Mouse (Mus musculus) heart, adult 8-10 months (tissue): ENCODE data around the gene Mob4. TPM values are rescaled to one million over a fixed set of nuclear protein-coding genes. Genes with fewer than 3 reads are reported as not detected.

ENCODE experiments used
- DNase-seq: peaks from one replicate; pipeline ENCODE4 v3.0.0; 2022; ENCODE audit warnings: low spot score
- total RNA-seq, 4 experiments: library from RNA; stranded (reverse); gene quantifications; 2 replicates each; pipeline ENCODE4 v1.2.4; 2022

The Mob4 gene
- total RNA-seq, 4 experiments from 2014 or later = 28.0 to 33.3 (median 28.8) TPM

DNA sequence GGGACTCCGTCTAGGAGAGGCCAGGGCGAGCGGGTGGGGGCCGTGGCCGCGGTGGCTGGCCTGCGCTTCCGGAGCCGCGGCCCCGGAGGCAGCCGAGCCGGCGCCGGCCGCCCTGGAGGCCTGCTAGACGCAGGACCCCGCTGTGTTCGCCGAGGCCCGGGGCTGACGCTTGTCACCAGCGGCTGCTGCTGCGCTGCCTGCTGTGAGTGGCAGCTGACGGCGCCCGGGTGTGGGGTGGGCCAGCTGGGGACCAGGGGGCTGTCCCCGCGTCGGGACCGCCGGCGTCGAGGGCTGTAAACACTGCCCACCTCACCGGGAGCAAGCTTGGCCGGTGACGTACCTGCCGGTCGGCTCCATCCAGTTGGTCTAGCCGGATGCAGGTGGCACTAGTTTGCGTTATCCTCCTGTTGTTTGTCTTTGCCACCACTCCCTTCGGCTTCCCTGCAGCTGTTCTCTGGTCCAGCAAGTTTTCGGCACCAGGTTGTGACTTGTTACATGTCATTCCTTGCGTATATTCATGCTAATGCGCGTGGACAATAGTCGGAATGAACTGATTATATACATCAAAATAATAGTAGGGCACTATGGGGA lies 488 bp downstream of the Mob4 start:
- DNase-seq = no peak

DNA sequence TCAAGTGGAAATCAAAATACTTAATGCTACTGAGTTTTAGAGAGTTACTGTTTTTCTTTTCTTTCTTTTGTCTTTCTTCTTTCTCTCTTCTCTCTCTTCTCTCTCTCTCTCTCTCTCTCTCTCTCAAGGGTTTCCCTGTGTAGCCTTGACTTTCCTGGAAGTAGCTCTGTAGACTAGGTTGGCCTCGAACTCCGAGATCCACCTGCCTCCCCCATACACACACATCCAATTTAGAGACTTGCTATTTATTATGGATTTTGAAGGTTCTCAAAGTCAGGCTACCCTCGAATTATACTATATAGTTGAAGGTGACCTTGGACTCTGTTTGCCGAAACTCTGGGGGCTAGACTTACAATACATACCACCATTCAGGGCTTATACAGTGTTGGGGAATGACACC lies 1.3 kb downstream of the Mob4 start:
- DNase-seq = no peak

DNA sequence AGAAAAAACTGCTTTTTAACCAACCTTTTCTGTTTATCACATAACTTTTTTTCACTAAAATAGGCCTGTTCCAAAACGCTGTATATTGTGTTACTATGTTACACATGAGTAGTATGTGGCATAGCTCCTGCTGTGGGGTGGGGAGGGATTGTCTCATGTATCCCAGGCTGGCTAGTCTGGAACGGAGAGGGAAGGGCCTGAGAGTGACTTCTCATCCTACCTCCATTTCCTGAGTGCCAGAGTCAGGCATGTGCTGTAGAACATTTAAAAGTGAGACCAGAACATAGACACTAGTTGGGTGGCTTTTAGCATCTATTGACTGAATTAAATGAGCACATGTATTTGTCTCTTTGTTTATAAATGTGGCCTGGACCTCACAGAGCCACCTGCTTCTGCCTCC lies 2.1 kb downstream of the Mob4 start:
- no peak for DNase-seq

GRCm38 (mm10) chr1:55134301-55134700 lies 3.3 kb downstream of the Mob4 start:
- no peak for DNase-seq

DNA sequence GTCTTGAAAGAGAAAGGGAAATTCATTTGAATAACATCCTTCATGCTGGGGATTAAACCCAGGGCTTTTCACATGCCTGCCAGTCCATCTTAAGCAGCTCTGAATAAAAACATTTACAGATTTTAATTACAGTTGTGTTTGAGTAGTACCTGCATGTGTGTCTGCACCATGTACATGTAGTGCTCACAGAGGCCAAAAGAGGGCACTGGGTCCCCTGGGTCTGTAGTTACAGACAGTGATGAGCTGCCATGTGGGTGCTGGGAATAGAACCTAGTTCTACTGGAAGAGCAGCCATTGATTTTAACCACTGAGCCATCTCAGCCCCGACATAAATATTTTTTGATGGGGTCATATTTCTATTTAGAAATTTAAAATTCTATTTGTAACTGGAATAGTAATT lies 4.8 kb downstream of the Mob4 start:
- no peak for DNase-seq

DNA sequence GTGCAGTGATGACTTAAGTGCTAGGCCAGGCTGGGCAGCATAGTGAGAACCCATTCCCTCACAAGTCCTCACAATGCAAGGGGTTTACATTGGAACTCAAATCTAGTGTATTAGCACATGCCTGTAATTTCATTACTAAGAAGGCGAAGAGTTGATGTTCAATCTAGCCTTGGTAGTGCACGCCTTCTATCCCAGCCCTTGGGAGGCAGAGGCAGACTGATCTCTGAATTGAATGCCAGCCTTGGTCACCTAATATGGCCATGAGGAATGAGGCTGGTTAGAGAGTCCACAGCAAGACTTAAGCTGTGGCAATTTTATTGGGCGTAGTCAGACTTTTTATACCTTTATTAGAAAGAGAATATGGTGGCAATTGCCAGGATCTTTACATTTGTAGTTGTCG lies 13.3 kb downstream of the Mob4 start:
- DNase-seq = no peak

- DNase-seq = no peak
Measured at GRCm38 (mm10) chr1:55145556-55145955, 14.5 kb downstream of the Mob4 start.

DNA sequence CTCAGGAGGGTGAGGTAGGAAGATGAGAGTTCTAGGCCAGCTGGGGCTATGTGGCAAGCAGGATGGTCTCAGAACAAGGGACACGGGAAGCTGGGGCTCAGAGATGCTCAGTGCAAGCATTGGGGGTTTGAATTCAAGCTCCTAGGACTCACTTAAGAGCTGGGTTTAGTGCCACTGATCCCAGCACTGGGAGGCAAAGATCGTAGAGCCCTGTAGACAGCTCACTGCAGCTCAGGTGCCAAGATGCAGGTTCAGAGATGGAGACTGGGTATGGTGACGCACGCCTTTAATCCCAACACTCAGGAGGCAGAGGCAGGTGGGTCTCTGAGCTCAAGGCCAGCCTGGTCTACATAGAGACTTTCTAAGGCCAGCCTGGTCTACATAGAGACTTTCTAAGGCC lies 26.3 kb downstream of the Mob4 start:
- no peak for DNase-seq

DNA sequence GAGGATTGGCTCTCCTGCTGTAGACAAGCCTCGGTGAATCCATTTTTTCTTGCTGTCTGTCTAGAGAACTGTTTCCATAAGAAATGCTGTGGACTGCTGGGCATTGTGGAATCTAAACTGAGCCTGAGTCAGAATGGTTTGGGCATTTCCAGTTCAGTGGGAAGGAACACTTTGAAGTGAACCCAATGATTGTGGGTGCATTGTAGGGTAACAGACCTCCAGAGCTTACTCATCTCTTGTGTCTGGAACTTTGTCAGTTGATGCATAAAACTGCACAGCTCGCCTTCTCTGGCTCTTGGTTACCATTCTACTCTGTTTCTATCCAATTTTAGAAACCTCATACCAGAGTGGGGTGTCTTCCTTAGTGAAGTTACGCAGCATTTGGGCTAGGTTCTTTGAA lies 27.2 kb downstream of the Mob4 start:
- DNase-seq = no peak

DNA sequence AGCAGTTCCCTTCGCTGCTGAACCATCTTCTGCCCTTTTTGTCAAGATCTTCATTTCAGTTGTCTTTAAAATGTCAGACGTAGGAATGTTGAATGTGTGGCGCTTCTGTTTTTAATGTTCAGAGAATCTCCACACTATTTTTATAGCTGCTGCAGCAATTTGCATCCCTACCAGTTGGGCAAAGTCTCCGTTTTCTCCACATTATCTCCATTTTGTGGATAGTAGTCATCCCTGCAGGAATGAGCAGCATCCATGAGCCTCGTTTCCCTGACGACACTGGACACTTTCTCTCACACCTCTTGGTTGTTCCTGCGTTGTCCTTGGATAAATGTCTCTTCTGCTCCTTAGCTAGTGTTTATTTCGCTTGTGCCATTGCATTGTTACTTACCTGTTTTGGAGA lies 27.8 kb downstream of the Mob4 start:
- no peak for DNase-seq

GRCm38 (mm10) chr1:55160218-55160617 lies 29.2 kb downstream of the Mob4 start:
- no peak for DNase-seq

DNA sequence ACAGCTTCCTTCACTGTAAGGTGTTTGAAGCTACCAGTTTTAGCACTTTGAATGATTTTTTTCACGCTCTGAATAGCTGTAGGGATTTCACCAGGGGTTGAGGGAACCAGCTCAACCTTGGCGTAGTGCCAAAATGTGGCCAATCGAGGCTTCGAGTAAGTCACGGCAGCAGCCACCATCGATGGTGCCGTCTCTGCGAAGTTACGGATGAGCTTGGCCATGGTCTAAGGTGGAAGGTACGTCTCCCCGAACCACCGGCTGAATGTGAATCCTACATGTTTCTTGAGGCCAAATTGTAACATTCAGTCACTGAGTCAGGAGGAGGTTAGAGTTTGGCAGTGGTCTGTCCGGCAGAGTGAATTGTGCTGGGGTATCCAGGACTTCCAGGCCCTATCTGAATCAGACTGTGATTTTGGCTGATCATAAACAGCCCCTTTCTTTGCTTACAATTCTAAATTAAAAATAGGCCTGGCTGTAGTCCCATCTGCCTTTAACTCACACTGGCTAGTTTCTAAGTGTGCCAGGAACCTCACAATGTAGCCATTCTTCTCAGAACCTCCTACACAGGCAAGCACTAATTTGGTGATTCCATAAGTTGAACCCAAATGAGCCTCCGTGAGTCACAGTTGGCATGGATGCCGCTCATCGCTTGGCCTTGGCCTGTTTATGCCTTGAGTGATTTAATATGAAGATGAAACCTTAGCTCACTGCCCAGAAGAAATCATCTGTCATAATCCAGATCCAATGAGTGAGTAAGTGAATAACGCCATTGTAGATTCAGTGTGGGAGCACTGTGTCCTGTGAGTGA lies 30.0 kb downstream of the Mob4 start:
- no peak for DNase-seq

DNA sequence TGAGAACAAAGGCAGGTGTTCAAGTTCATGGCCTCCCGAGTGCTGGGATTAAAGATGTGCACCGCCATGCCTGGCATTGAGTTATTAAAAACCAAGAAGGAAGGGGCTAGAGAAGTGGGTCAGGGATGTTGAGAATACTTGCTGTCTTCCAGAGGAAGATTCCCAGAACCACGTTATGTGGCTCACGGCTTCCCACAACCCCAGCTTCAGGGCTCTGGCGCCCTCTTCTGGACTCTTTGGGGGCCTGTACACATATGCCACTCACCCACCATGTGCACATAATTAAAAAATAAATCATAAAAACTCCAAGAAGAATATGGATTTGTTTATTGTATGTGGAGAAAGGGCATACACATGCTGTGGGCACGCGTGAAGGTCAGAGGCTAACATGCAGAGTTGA lies 30.9 kb downstream of the Mob4 start:
- no peak for DNase-seq

- no peak for DNase-seq
Measured at GRCm38 (mm10) chr1:55162781-55163180, 31.8 kb downstream of the Mob4 start.

DNA sequence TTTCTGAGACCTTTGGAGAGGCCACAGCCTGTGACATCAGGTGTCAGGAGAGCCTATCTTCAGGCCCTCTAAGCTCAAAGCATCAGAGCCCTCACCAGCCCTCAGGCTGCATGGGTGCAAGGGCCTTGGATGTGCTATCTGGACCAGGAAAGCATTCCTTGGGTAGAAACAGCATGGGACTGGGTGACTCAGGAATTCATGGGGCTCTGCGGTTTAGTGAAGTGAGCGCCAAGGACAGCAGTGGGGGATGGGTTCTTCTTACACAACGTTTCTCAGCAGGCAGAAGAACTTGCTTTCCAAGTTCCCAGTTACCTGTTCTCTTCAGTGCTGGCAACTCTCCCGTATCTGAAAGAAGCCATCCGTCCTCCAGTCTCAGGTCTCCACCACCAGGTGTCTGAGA lies 33.0 kb downstream of the Mob4 start:
- no peak for DNase-seq

GRCm38 (mm10) chr1:55167560-55167959 lies 36.5 kb downstream of the Mob4 start:
- DNase-seq = no peak

DNA sequence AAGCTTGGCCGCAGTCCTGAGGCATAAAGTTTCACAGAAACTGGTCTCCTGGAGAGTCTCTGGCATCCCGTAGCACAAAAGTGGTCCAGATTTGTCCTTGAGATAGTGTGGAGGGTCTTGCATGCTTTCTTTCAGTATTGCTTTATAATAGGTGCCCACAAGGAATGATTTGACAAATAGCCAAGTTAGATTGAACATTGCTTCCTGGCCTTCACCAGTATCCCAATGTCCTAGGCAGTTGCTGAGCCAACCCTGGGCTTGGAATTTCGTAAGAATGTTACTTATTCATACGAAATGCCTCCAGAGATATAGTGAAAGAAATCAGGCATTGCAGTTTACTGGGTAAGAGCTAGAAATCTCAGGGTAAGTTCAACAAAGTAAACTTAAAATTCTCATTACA lies 37.6 kb downstream of the Mob4 start:
- DNase-seq = no peak

- no peak for DNase-seq
Measured at GRCm38 (mm10) chr1:55171361-55172325, 40.6 kb downstream of the Mob4 start.

DNA sequence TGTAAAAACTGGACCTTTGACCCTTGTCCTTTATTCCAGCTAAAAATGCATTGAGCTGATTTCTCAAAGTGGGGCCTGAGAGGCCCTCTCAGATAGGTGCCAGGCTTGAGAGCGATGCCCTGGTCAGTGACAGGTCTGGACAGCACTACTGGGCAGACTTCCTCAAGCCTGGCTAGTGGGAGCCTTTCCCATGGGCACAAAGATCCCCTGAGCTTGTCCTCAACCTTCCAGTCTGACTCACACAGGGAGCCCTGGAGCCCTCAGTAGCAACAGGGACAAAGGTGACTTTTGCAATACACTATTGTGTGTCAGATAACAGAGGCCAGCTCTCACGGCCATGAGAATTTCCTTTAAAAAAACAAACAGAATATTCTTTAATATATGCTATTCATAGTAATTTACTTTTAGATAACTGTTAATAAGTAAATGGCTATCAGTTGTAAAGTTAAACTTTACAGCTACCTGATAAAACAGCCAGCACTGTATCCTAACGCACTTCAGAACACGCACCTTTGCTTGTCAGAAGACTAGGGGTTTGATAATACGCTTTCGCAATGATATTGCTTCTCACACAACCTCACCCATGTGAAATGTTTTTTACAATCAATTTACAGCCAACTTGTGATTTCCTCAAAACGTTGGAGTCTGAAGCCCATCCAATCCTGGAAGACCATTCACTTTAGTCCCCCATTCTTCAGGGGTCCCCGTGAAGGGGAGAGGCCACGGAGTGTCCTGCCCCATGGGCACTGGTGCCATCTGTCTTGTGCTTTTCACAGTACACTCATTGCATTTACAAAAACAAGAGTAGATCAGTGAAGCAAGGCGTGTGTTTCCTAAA lies 42.9 kb downstream of the Mob4 start:
- DNase-seq = no peak

DNA sequence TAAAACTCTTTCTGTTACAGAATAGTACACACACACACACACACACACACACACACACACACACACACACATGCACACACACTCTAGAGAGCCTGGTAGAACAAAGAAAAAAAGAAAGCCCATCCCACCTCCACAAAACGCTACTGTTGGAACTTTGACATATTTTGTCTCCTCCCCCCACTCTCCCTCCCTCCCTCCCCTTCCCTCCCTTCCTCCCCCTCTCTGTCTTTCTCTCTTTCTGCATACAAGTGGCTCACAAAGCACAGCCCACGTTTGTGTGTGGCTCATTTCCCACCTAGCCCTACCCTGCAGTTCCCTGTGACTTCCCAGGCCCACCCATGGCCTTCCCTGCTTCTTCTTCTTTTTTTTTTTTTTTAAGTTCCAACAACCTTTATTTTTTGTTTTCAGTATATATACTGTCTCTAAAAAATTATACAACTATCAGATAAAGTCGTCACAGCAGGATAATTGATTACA lies 43.6 kb downstream of the Mob4 start:
- DNase-seq = no peak

- DNase-seq = no peak
Measured at GRCm38 (mm10) chr1:55179917-55180566, 49.0 kb downstream of the Mob4 start.
